Mouse (Mus musculus): ENCODE data around the gene Atp13a4. TPM values are rescaled to one million over a fixed set of nuclear protein-coding genes. Genes with fewer than 3 reads are reported as not detected.

Atp13a4 gene
- not detected in 2 replicates for total RNA-seq (2017)

GRCm38 (mm10) chr16:29544829-29545228 lies at the start of gene Atp13a4:
Atp13a4 (minus strand) TSS chr16:29544864.
- ATAC-seq (replicated peaks in 1 of 2; ENCODE audit: insufficient read depth in 1 of 2, low FRiP score in 2 of 2, low TSS enrichment in 1 of 2, low read depth in 1 of 2, poor library complexity in 2 of 2, severe bottlenecking in 2 of 2), result no peak

GRCm38 (mm10) chr16:29592171-29592570 lies 47.5 kb upstream of the Atp13a4 start:
- ATAC-seq (replicated peaks in 1 of 2; ENCODE audit: insufficient read depth in 1 of 2, low FRiP score in 2 of 2, low TSS enrichment in 1 of 2, low read depth in 1 of 2, poor library complexity in 2 of 2, severe bottlenecking in 2 of 2), result no peak

GRCm38 (mm10) chr16:29579787-29580176 lies 35.1 kb upstream of the Atp13a4 start:
- peak in 1 of 2 experiments; percentile 14; a peak in 1 of 4 replicates for ATAC-seq (replicated peaks in 1 of 2; ENCODE audit: insufficient read depth in 1 of 2, low FRiP score in 2 of 2, low TSS enrichment in 1 of 2, low read depth in 1 of 2, poor library complexity in 2 of 2, severe bottlenecking in 2 of 2)

GRCm38 (mm10) chr16:29579167-29579786 lies 34.6 kb upstream of the Atp13a4 start, which contains the start of gene Opa1:
Opa1 (plus strand) TSS chr16:29579334.
- ATAC-seq (replicated peaks in 1 of 2; ENCODE audit: insufficient read depth in 1 of 2, low FRiP score in 2 of 2, low TSS enrichment in 1 of 2, low read depth in 1 of 2, poor library complexity in 2 of 2, severe bottlenecking in 2 of 2), result peak; percentile 95 to 97

GRCm38 (mm10) chr16:29575620-29576019 lies 31.0 kb upstream of the Atp13a4 start:
- ATAC-seq (replicated peaks in 1 of 2; ENCODE audit: insufficient read depth in 1 of 2, low FRiP score in 2 of 2, low TSS enrichment in 1 of 2, low read depth in 1 of 2, poor library complexity in 2 of 2, severe bottlenecking in 2 of 2), result no peak

GRCm38 (mm10) chr16:29574013-29574412 lies 29.3 kb upstream of the Atp13a4 start:
- peak; percentile 72 to 87 for ATAC-seq (replicated peaks in 1 of 2; ENCODE audit: insufficient read depth in 1 of 2, low FRiP score in 2 of 2, low TSS enrichment in 1 of 2, low read depth in 1 of 2, poor library complexity in 2 of 2, severe bottlenecking in 2 of 2)

GRCm38 (mm10) chr16:29560869-29561268 lies 16.2 kb upstream of the Atp13a4 start:
- peak; percentile 46 to 58; a peak in 3 of 4 replicates for ATAC-seq (replicated peaks in 1 of 2; ENCODE audit: insufficient read depth in 1 of 2, low FRiP score in 2 of 2, low TSS enrichment in 1 of 2, low read depth in 1 of 2, poor library complexity in 2 of 2, severe bottlenecking in 2 of 2)

- no peak for ATAC-seq (replicated peaks in 1 of 2; ENCODE audit: insufficient read depth in 1 of 2, low FRiP score in 2 of 2, low TSS enrichment in 1 of 2, low read depth in 1 of 2, poor library complexity in 2 of 2, severe bottlenecking in 2 of 2)
Observed at GRCm38 (mm10) chr16:29560454-29560853, 15.8 kb upstream of the Atp13a4 start.

- ATAC-seq (replicated peaks in 1 of 2; ENCODE audit: insufficient read depth in 1 of 2, low FRiP score in 2 of 2, low TSS enrichment in 1 of 2, low read depth in 1 of 2, poor library complexity in 2 of 2, severe bottlenecking in 2 of 2), result no peak
Observed at GRCm38 (mm10) chr16:29559667-29560066, 15.0 kb upstream of the Atp13a4 start.

- no peak for ATAC-seq (replicated peaks in 1 of 2; ENCODE audit: insufficient read depth in 1 of 2, low FRiP score in 2 of 2, low TSS enrichment in 1 of 2, low read depth in 1 of 2, poor library complexity in 2 of 2, severe bottlenecking in 2 of 2)
Observed at GRCm38 (mm10) chr16:29541261-29541683, 3.4 kb downstream of the Atp13a4 start.

GRCm38 (mm10) chr16:29539906-29540305 lies 4.8 kb downstream of the Atp13a4 start:
- ATAC-seq (replicated peaks in 1 of 2; ENCODE audit: insufficient read depth in 1 of 2, low FRiP score in 2 of 2, low TSS enrichment in 1 of 2, low read depth in 1 of 2, poor library complexity in 2 of 2, severe bottlenecking in 2 of 2), result no peak

GRCm38 (mm10) chr16:29536411-29537204 lies 8.1 kb downstream of the Atp13a4 start:
- ATAC-seq (replicated peaks in 1 of 2; ENCODE audit: insufficient read depth in 1 of 2, low FRiP score in 2 of 2, low TSS enrichment in 1 of 2, low read depth in 1 of 2, poor library complexity in 2 of 2, severe bottlenecking in 2 of 2), result no peak

- ATAC-seq (replicated peaks in 1 of 2; ENCODE audit: insufficient read depth in 1 of 2, low FRiP score in 2 of 2, low TSS enrichment in 1 of 2, low read depth in 1 of 2, poor library complexity in 2 of 2, severe bottlenecking in 2 of 2), result no peak
Observed at GRCm38 (mm10) chr16:29535866-29536265, 8.8 kb downstream of the Atp13a4 start.

- ATAC-seq (replicated peaks in 1 of 2; ENCODE audit: insufficient read depth in 1 of 2, low FRiP score in 2 of 2, low TSS enrichment in 1 of 2, low read depth in 1 of 2, poor library complexity in 2 of 2, severe bottlenecking in 2 of 2), result no peak
Observed at GRCm38 (mm10) chr16:29533641-29534040, 11.0 kb downstream of the Atp13a4 start.

GRCm38 (mm10) chr16:29527085-29527484 lies 17.6 kb downstream of the Atp13a4 start:
- ATAC-seq (replicated peaks in 1 of 2; ENCODE audit: insufficient read depth in 1 of 2, low FRiP score in 2 of 2, low TSS enrichment in 1 of 2, low read depth in 1 of 2, poor library complexity in 2 of 2, severe bottlenecking in 2 of 2), result no peak

GRCm38 (mm10) chr16:29526585-29526984 lies 18.1 kb downstream of the Atp13a4 start:
- no peak for ATAC-seq (replicated peaks in 1 of 2; ENCODE audit: insufficient read depth in 1 of 2, low FRiP score in 2 of 2, low TSS enrichment in 1 of 2, low read depth in 1 of 2, poor library complexity in 2 of 2, severe bottlenecking in 2 of 2)

GRCm38 (mm10) chr16:29512495-29512894 lies 32.2 kb downstream of the Atp13a4 start:
- ATAC-seq (replicated peaks in 1 of 2; ENCODE audit: insufficient read depth in 1 of 2, low FRiP score in 2 of 2, low TSS enrichment in 1 of 2, low read depth in 1 of 2, poor library complexity in 2 of 2, severe bottlenecking in 2 of 2), result no peak

- ATAC-seq (replicated peaks in 1 of 2; ENCODE audit: insufficient read depth in 1 of 2, low FRiP score in 2 of 2, low TSS enrichment in 1 of 2, low read depth in 1 of 2, poor library complexity in 2 of 2, severe bottlenecking in 2 of 2), result no peak
Observed at GRCm38 (mm10) chr16:29510743-29511142, 33.9 kb downstream of the Atp13a4 start.
